Mouse (Mus musculus) forebrain, embryonic 11.5 days (tissue): ENCODE measurements around the gene Kcnb1. TPM values are rescaled to one million over a fixed set of nuclear protein-coding genes. Genes with fewer than 3 reads are reported as not detected.

Experiments
- ATAC-seq: fragments of 200-750 bp; cut with Nextera tagmentation; replicated peaks from 2 replicates; pipeline ENCODE4 v1.8.0; 2017; ENCODE audit warnings: moderate TSS enrichment; ENCODE audit not compliant: low FRiP score
- DNase-seq: peaks from one replicate; pipeline ENCODE4 v3.0.0-alpha.2; 2017; ENCODE audit warnings: low spot score
- H3K27ac ChIP-seq: fragments of 300-500 bp; sonication (generic); 2 replicates; pipeline ENCODE4 v1.5.1; 2014; ENCODE audit warnings: low read depth, low read length
- H3K27me3 ChIP-seq: fragments of 300-500 bp; sonication (generic); 2 replicates; pipeline ENCODE4 v1.6.1; 2014; ENCODE audit warnings: mild to moderate bottlenecking, low read length, mixed read lengths; ENCODE audit not compliant: control insufficient read depth, insufficient read depth
- H3K36me3 ChIP-seq: fragments of 300-500 bp; sonication (generic); 2 replicates; pipeline ENCODE4 v1.6.1; 2014; ENCODE audit warnings: mild to moderate bottlenecking, low read length, moderate library complexity, mixed read lengths; ENCODE audit not compliant: control insufficient read depth, insufficient read depth
- H3K4me1 ChIP-seq: fragments of 300-500 bp; sonication (generic); replicated peaks from 2 replicates; pipeline ENCODE4 v1.6.1; 2014; ENCODE audit warnings: low read length, mixed read lengths; ENCODE audit not compliant: control insufficient read depth, insufficient read depth
- H3K4me2 ChIP-seq: fragments of 300-500 bp; sonication (generic); 2 replicates; pipeline ENCODE4 v1.6.1; 2014; ENCODE audit warnings: low read depth, mild to moderate bottlenecking, low read length, moderate library complexity, mixed read lengths; ENCODE audit not compliant: severe bottlenecking
- H3K4me3 ChIP-seq: fragments of 300-500 bp; sonication (generic); 2 replicates; pipeline ENCODE4 v1.5.1; 2014; ENCODE audit warnings: low read depth, low read length
- H3K9ac ChIP-seq: fragments of 300-500 bp; sonication (generic); 2 replicates; pipeline ENCODE4 v1.6.1; 2014; ENCODE audit warnings: low read length
- H3K9me3 ChIP-seq: fragments of 300-500 bp; sonication (generic); 2 replicates; pipeline ENCODE4 v1.6.1; 2016; ENCODE audit warnings: low read length, mixed read lengths; ENCODE audit not compliant: control insufficient read depth
- WGBS: fragments of 180-500 bp; shearing (Covaris S2); extraction: QIAGEN DNeasy Blood & Tissue Kit; methylation state at CpG from one replicate; pipeline ENCODE4 v1.1.7; 2014; 5-methylcytosine and 5-hydroxymethylcytosine counted together
- polyA plus RNA-seq: library from polyadenylated mRNA; unstranded; fragments of >200 nt; fragmentation: Nextera tagmentation; extraction: Ambion mirVana; gene quantifications from 2 replicates; pipeline ENCODE4 v1.2.1, GENCODE M21; 2014

Gene Kcnb1
- polyA plus RNA-seq, 1 experiment from 2014 or later, result 0.73 TPM

DNA sequence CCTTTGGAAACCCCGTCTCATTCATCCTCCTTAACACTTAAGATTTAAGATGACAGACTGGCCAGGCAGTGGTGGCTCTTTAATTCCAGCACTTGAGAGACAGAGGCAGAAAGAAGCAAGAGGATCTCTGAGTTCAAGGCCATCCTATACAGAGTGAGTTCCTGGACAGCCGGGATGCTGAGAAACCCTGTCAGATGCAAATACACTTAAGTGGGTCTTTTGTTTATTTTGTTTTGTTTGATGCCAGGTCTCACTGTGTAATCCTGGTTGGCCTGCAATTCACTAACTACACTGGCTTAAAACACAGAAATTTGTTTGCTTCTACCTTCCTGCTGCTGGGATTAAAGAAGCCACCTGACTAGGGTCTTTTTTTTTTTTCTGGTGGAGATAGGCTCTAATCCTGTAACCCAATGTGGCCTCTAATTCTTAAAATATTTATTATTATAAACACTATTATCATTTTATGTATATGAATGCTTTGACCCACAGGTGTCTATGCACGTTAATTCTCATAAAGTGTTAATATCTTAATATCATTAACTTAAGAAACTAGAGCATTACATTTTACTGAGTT, 131.1 kb downstream of the Kcnb1 start:
- peaks cover 8% of the 10 kb centered on the region; the same call in 1 of the 2 replicates for H3K36me3 ChIP-seq
- no peak overlapping the region for H3K4me3 ChIP-seq
- no peaks in the 10 kb centered on the region for H3K9me3 ChIP-seq
- DNase-seq (no peak), ATAC-seq (no peak)
- WGBS, result 66% methylated on average over 3 of the region's 3 CpGs
- no peak overlapping the region for H3K27ac ChIP-seq
- no peak overlapping the region for H3K4me2 ChIP-seq
- H3K4me1 ChIP-seq, result peaks cover 7% of the 10 kb centered on the region
- no peak overlapping the region for H3K9ac ChIP-seq
- H3K27me3 ChIP-seq, result no peaks in the 10 kb centered on the region

DNA sequence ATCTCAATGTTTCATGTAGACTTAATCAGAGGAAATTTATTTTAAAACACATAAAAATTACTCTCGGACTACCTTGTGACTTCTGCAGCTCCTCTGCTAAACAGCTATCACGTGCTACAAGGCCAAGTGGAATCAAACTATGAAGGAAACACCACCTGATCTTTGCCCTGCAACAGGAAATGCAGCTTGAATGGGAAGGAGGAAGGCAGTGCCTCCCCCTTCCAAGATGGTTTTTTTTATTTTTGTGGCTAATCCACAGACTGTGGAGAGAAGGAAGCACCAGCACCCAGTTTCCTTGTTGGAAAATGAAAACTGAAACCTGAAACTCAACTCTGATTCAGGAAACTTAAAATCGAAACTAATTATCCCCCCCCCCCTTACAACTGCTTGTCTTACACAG, 131.8 kb downstream of the Kcnb1 start:
- no peak overlapping the region for H3K4me2 ChIP-seq
- no peaks in the 10 kb centered on the region for H3K27me3 ChIP-seq
- no peak overlapping the region for H3K9ac ChIP-seq
- H3K27ac ChIP-seq, result no peak overlapping the region
- H3K36me3 ChIP-seq, result peaks cover 8% of the 10 kb centered on the region; the same call in 1 of the 2 replicates
- 68% methylated on average over 3 of the region's 3 CpGs for WGBS
- DNase-seq (no peak), ATAC-seq (no peak)
- H3K4me3 ChIP-seq, result no peak overlapping the region
- no peaks in the 10 kb centered on the region for H3K9me3 ChIP-seq
- H3K4me1 ChIP-seq, result peaks cover 11% of the 10 kb centered on the region

DNA sequence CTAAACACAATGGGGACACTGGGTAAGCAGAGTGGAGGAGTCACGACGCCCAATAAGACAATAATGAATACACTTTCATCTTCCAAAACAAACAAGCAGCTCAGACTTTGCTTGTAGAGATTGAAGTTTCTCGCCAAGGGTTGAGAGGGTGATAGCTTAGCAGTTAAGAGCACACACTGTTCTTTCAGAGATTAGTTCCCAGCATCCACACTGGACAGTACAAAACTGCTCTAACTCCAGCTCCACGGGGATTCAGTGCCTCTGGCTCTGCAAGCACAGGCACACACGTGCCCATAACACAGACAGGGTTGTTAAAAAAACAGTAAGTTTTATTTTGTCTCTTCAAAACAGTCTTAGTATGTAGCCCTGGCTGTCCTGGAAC, 133.0 kb downstream of the Kcnb1 start:
- peaks cover 8% of the 10 kb centered on the region; the same call in 1 of the 2 replicates for H3K36me3 ChIP-seq
- ATAC-seq (no peak), DNase-seq (no peak)
- no peak overlapping the region for H3K4me3 ChIP-seq
- H3K9me3 ChIP-seq, result no peaks in the 10 kb centered on the region
- peaks cover 13% of the 10 kb centered on the region for H3K4me1 ChIP-seq
- no peaks in the 10 kb centered on the region for H3K27me3 ChIP-seq
- 92% methylated on average over 5 of the region's 5 CpGs for WGBS
- H3K4me2 ChIP-seq, result no peak overlapping the region
- no peak overlapping the region for H3K27ac ChIP-seq
- H3K9ac ChIP-seq, result no peak overlapping the region

DNA sequence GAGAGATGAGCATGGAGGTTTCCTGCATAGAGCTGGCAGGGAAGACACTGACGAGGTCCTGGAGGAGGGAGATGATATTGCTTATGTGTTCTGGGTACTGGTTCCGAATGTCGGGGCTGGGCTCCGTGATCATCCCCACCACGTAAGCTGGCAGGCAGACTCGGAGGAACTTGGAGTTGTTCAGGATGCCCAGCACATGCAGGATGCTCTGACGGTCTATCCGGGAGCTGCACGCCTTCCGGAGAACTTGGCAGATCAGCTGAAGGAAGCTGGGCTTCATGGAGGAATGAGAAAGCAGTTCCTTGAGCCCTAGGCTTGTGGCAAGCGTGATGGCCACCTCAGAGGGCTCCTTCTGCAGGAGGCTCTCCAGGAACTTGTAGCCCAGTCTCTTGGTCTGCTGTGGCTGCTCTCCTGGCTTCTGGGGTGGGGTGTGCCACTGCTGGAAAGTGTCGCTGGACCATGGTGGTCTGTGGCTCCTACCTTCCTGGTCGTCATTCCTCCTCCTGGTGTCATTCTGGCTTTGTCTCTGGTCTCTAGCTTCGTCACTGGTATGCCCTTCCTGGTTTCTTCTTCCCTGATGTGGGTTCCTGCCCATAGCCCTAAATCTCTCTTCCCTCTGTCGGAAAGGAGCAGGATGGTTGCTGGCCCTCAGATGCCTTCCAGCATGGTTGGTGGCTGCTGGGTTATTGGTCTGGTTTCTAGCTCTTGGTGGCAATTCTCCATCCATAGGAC, 133.6 kb downstream of the Kcnb1 start:
- H3K9me3 ChIP-seq, result no peaks in the 10 kb centered on the region
- H3K36me3 ChIP-seq, result peaks cover 8% of the 10 kb centered on the region; the same call in 1 of the 2 replicates
- H3K4me1 ChIP-seq, result peaks cover 8% of the 10 kb centered on the region
- no peak overlapping the region for H3K4me2 ChIP-seq
- ATAC-seq, result no peak
- no peak overlapping the region for H3K9ac ChIP-seq
- no peaks in the 10 kb centered on the region for H3K27me3 ChIP-seq
- 95% methylated on average over 15 of the region's 15 CpGs for WGBS
- H3K4me3 ChIP-seq, result no peak overlapping the region
- H3K27ac ChIP-seq, result no peak overlapping the region
- peak; percentile 46 for DNase-seq

DNA sequence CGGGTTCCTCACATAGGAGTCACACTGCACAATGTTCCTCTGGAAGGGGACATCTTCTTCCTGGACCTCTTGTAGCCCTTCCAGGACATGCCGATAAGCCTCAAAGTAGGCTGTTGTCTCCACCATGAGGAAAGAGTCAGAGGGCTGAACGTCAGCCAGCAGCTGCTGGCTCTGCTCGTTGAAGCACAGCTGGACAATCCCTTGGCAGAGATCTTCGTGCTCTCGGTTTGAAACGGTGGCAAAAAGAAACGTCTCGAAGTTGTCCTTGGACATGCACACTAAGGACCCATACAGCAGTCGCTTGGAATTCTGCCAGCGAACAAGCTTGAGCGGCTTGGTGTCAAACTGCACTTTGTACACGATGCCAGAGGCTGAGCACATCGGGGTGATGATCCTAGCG, 134.6 kb downstream of the Kcnb1 start:
- ATAC-seq (no peak), DNase-seq (no peak)
- no peaks in the 10 kb centered on the region for H3K9me3 ChIP-seq
- peaks cover 5% of the 10 kb centered on the region; the same call in 1 of the 2 replicates for H3K4me1 ChIP-seq
- H3K9ac ChIP-seq, result no peak overlapping the region
- H3K36me3 ChIP-seq, result peaks cover 8% of the 10 kb centered on the region; the same call in 1 of the 2 replicates
- H3K27me3 ChIP-seq, result no peaks in the 10 kb centered on the region
- H3K4me2 ChIP-seq, result no peak overlapping the region
- H3K4me3 ChIP-seq, result no peak overlapping the region
- H3K27ac ChIP-seq, result no peak overlapping the region
- WGBS, result 96% methylated on average over 15 of the region's 15 CpGs

DNA sequence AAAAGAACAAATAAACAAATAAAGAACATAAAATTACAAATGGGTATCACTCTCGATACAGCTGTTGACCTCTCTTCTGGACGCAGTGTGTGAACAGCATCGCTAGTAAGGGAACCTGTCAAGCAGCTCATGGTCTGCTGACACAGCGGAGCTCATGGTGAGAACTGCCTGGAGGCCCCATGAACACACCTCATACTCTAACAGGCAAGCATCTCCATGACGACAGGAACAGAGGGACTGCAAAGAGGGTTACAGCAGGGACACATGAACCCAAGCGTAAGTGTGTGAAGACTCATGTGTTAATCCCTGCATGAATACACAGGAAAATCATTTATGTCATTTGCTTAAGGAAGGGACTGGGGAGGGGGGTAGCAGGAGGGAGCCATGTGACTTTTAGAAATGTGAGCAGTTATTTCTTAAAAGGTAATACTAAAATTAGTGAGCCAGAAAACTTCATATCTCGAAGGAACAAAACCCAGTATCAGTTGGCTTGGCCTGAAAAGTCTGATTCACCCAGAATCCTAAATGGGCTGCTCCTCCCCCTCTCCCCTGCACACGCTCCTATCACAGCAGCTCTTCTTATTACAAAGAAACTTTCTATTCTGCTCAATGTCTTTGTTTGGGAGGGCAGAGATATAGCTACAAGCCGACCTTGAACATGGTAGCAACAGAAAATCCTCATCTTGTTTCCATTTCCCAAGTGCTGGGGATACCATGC, 136.7 kb downstream of the Kcnb1 start:
- peaks cover 10% of the 10 kb centered on the region; the same call in 1 of the 2 replicates for H3K36me3 ChIP-seq
- ATAC-seq, result no peak
- no peak overlapping the region for H3K9ac ChIP-seq
- H3K4me3 ChIP-seq, result no peak overlapping the region
- no peaks in the 10 kb centered on the region for H3K27me3 ChIP-seq
- WGBS, result 71% methylated on average over 9 of the region's 9 CpGs
- DNase-seq, result peak; percentile 47
- no peak overlapping the region for H3K27ac ChIP-seq
- no peaks in the 10 kb centered on the region for H3K9me3 ChIP-seq
- H3K4me1 ChIP-seq, result peaks cover 5% of the 10 kb centered on the region; the same call in 1 of the 2 replicates
- H3K4me2 ChIP-seq, result no peak overlapping the region

DNA sequence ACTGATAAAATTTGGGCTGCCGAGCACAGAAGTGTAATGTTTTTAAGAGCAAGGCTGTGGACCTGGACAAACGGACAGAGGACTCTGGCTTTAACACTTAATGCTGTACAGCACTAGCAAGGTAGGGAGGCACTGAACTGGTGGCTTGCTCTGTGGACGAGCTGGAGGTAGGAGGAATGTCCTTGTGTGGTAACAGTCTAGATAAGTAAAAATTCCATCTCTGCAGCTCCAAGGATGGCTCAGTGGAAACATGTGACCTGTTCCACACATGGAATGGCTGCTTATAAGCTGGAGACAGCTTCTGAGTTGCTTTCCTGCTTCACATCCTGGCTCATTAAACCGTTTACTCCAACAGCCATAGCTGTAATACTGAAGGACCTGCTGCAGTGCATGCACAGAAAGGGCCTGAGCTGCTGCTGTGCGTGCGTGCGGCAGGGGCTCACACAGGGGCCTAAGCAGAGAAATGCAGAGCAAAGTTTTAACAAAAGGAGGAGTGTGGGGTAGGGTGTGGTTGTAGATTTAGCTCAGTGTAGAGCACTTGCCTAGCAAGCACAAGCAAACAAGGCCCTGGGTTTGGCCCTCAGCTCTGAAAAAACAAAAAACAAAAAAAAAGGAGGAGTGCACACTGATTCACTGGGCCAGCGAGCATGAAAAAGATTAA, 141.1 kb downstream of the Kcnb1 start:
- Histone ChIP-seq H3K27ac (no peak overlapping the region), H3K36me3 (peaks cover 15% of the 10 kb centered on the region)
- ATAC-seq, result no peak

DNA sequence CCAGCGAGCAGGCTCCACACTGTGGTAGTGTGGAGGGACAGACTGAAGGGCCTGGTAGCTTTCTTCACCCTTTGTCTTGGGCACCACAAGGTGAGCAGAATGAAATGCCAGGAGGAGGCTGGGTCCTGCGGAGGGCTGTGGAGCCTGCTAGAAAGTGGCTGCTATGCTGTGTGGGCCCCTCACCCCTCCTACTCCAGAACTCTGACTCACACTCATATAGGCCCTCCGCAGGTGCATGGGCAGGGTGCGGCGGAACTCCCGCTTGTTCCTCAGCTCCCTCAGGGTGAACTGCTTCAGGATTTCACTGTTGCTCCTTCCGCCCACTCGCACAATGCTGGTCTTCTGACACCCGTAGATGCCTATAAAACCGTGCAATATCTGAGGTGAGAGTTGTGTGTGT, 141.7 kb downstream of the Kcnb1 start:
- Histone ChIP-seq H3K27ac (no peak overlapping the region), H3K4me2 (no peak overlapping the region), H3K4me1 (peaks cover 2% of the 10 kb centered on the region; the same call in 1 of the 2 replicates), H3K9me3 (no peaks in the 10 kb centered on the region), H3K27me3 (no peaks in the 10 kb centered on the region), H3K4me3 (no peak overlapping the region), H3K36me3 (peaks cover 15% of the 10 kb centered on the region), H3K9ac (no peak overlapping the region)
- ATAC-seq, result no peak
- WGBS, result 97% methylated on average over 10 of the region's 10 CpGs
- no peak for DNase-seq

More for the DNA sequence above, 141.1 kb downstream of the Kcnb1 start:
- WGBS, result 88% methylated on average over 8 of the region's 8 CpGs
- no peak overlapping the region for H3K4me3 ChIP-seq
- no peak overlapping the region for H3K9ac ChIP-seq
- no peak overlapping the region for H3K4me2 ChIP-seq
- H3K9me3 ChIP-seq, result no peaks in the 10 kb centered on the region
- peaks cover 5% of the 10 kb centered on the region; the same call in 1 of the 2 replicates for H3K4me1 ChIP-seq
- DNase-seq, result no peak
- no peaks in the 10 kb centered on the region for H3K27me3 ChIP-seq
